In genomic region chr9:67802241-67802640, GRCm38 (mm10) we compare ENCODE assay signal across 7 mouse cellular contexts. TPM values are rescaled to one million over a fixed set of nuclear protein-coding genes. Genes with fewer than 3 reads are reported as not detected.
DNase-seq lines count a peak whose midpoint lies in the region; ATAC-seq and TF ChIP-seq lines count a peak whose summit lies in the region.

No protein-coding gene starts in this region.

- peaks cover 5% of the 10 kb centered on the region for H3K4me1 ChIP-seq in bone marrow macrophage, adult 2 months (ENCODE audit: control insufficient read depth, insufficient read depth, low read length)
- H3K4me1 ChIP-seq in limb, embryonic 14.5 days (ENCODE audit: control insufficient read depth, insufficient read depth, low read length): peaks cover 7% of the 10 kb centered on the region; the same call in 1 of the 2 replicates

- no peaks in the 10 kb centered on the region; the same call in 1 of the 2 replicates for H3K27me3 ChIP-seq in limb, embryonic 14.5 days (ENCODE audit: control insufficient read depth, insufficient read depth, low read length)

- no peak for ATAC-seq in limb, embryonic 14.5 days (ENCODE audit: low FRiP score, low read depth)

- 32% methylated on average over 6 of the region's 6 CpGs for WGBS in limb, embryonic 14.5 days

- no peak overlapping the region for H3K4me3 ChIP-seq in bone marrow macrophage, adult 2 months (ENCODE audit: insufficient read depth, low read length)
- no peak overlapping the region for H3K4me3 ChIP-seq in limb, embryonic 14.5 days (replicated peaks; ENCODE audit: low read length)

- DNase-seq in left cerebral cortex, adult 11 months (ENCODE audit: low spot score): peak; percentile 36
- no peak for DNase-seq in left cerebral cortex, postnatal 36 days (ENCODE audit: low spot score in 2 of 2)
- peak; percentile 66 for DNase-seq in MN1 (ENCODE audit: low spot score)
- peak; percentile 52 for DNase-seq in forelimb bud, embryonic 11.5 days (ENCODE audit: low read depth, low spot score)
- DNase-seq in limb, embryonic 14.5 days (ENCODE audit: low spot score): peak; percentile 28
- peak; percentile 29 for DNase-seq in skeletal muscle tissue, adult 2 months (ENCODE audit: low read depth, low spot score)

- peak; percentile 30; the same call in 1 of the 2 replicates for TF ChIP-seq CTCF in bone marrow macrophage, adult 2 months (IDR thresholded peaks at IDR 0.05; ENCODE audit: low read depth, low read length)

- no peaks in the 10 kb centered on the region for H3K36me3 ChIP-seq in limb, embryonic 14.5 days (ENCODE audit: control insufficient read depth, insufficient read depth, low read length)

- H3K9me3 ChIP-seq in limb, embryonic 14.5 days (ENCODE audit: control insufficient read depth, low read length): no peaks in the 10 kb centered on the region

- no peak for TF ChIP-seq POLR2A in bone marrow macrophage, adult 2 months (IDR thresholded peaks at IDR 0.05; ENCODE audit: borderline replicate concordance, low read depth, low read length)
- no peak for TF ChIP-seq POLR2A in limb, embryonic 14.5 days (IDR thresholded peaks at IDR 0.05; ENCODE audit: borderline replicate concordance, extremely low read depth, insufficient read depth, insufficient read length)

- no peak overlapping the region for H3K4me2 ChIP-seq in limb, embryonic 14.5 days (replicated peaks; ENCODE audit: low read depth, low read length, severe bottlenecking)

- H3K27ac ChIP-seq in bone marrow macrophage, adult 2 months (ENCODE audit: insufficient read depth, low read depth, low read length): no peak overlapping the region
- no peak overlapping the region for H3K27ac ChIP-seq in limb, embryonic 14.5 days (replicated peaks; ENCODE audit: low read depth, low read length)

- H3K9ac ChIP-seq in limb, embryonic 14.5 days (ENCODE audit: low read depth, low read length, severe bottlenecking): no peak overlapping the region

- intact Hi-C loops in left cerebral cortex, postnatal 36 days (cut with DNase I): loop anchor here (5.0 kb wide), 2 partner anchors 45 to 90 kb away; partner anchors contain the start of gene C2cd4b

RNA-seq across cellular contexts. Expression of gene C2cd4a, which starts 29.9 kb away (rescaled TPM):
- total RNA-seq in left cerebral cortex, postnatal 36 days (2021): under 1 TPM in 1 of 2 experiments, not detected in 1; 0.22 TPM
- not detected in 2 replicates for polyA plus RNA-seq in bone marrow macrophage, adult 2 months (2012; ENCODE audit: insufficient read depth, insufficient read length, missing spikeins)
- 1.3 and 2.9 TPM in 2 replicates for polyA plus RNA-seq in limb, embryonic 14.5 days (2012; rRNA removed)
- polyA plus RNA-seq in limb, embryonic 14.5 days (2014; fragmentation: Nextera tagmentation; extraction: Ambion mirVana): 0.80 and 1.0 TPM in 2 replicates

RNA-seq across cellular contexts. Expression of gene Vps13c, which starts 38.0 kb away (rescaled TPM):
- total RNA-seq in left cerebral cortex, postnatal 36 days (2021): 10 to 100 TPM; 68.0 to 80.5 TPM
- 34.7 and 39.0 TPM in 2 replicates for polyA plus RNA-seq in bone marrow macrophage, adult 2 months (2012; ENCODE audit: insufficient read depth, insufficient read length, missing spikeins)
- polyA plus RNA-seq in limb, embryonic 14.5 days (2012; rRNA removed): 6.2 and 7.4 TPM in 2 replicates
- polyA plus RNA-seq in limb, embryonic 14.5 days (2014; fragmentation: Nextera tagmentation; extraction: Ambion mirVana): 3.8 and 4.0 TPM in 2 replicates

RNA-seq across cellular contexts. Expression of gene C2cd4b, which starts 43.0 kb away (rescaled TPM):
- 1 to 10 TPM; 2.3 to 4.0 TPM for total RNA-seq in left cerebral cortex, postnatal 36 days (2021)
- polyA plus RNA-seq in bone marrow macrophage, adult 2 months (2012; ENCODE audit: insufficient read depth, insufficient read length, missing spikeins): not detected in 2 replicates
- 1.3 and 1.6 TPM in 2 replicates for polyA plus RNA-seq in limb, embryonic 14.5 days (2012; rRNA removed)
- 0.77 and 0.91 TPM in 2 replicates for polyA plus RNA-seq in limb, embryonic 14.5 days (2014; fragmentation: Nextera tagmentation; extraction: Ambion mirVana)

Comparison
In these comparisons a context has a peak if more than half of its experiments do, and no peak if none do; other contexts are left out.
1. DNase-seq: peak in left cerebral cortex, adult 11 months (single experiment), MN1 (single experiment), forelimb bud, embryonic 11.5 days (single experiment), limb, embryonic 14.5 days (single experiment) and skeletal muscle tissue, adult 2 months (single experiment); none in left cerebral cortex, postnatal 36 days (0 of 2).